16 mouse cellular contexts compared by ENCODE assay signal in genomic region chr5:74301443-74301842, GRCm38 (mm10).
DNase-seq lines count a peak whose midpoint lies in the region; ATAC-seq and TF ChIP-seq lines count a peak whose summit lies in the region.
"Had no signal": no experiment of that assay in that cellular context is flagged by ENCODE, and none has a peak within 500 bp of the region (broad histone marks: within the 10 kb centered on the region; RNA-seq: fewer than 3 reads in every experiment).

No protein-coding gene starts in this region.

- no peak for TF ChIP-seq CTCF in kidney, postnatal 0 days (IDR thresholded peaks at IDR 0.05; ENCODE audit: low read depth)
- TF ChIP-seq CTCF in lung, embryonic 14.5 days (IDR thresholded peaks at IDR 0.05; ENCODE audit: low read depth): no peak

- no peak for ATAC-seq in heart, embryonic 13.5 days (ENCODE audit: extremely low read depth, insufficient number of reproducible peaks, low FRiP score, low TSS enrichment)
- ATAC-seq in kidney, postnatal 0 days (replicated peaks; ENCODE audit: low FRiP score, low read depth): no peak
- ATAC-seq in lung, embryonic 14.5 days (ENCODE audit: insufficient read depth): no peak
- ATAC-seq in inflammation-experienced regulatory T-cells, adult 6 months: no peak

- H3K27ac ChIP-seq in heart, embryonic 13.5 days (replicated peaks): peak overlapping the region; percentile 96
- peak overlapping the region; percentile 6; the same call in 1 of the 2 replicates for H3K27ac ChIP-seq in kidney, postnatal 0 days
- peak overlapping the region; percentile 43; the same call in 1 of the 2 replicates for H3K27ac ChIP-seq in lung, embryonic 14.5 days (ENCODE audit: low read depth)
- H3K27ac ChIP-seq: embryonic facial prominence, embryonic 10.5 days; liver, embryonic 14.5 days; neural tube, embryonic 13.5 days had no signal

- H3K4me1 ChIP-seq in heart, embryonic 13.5 days: peaks cover 56% of the 10 kb centered on the region
- H3K4me1 ChIP-seq in kidney, postnatal 0 days (replicated peaks; ENCODE audit: insufficient read depth, low read length): no peaks in the 10 kb centered on the region; the same call in 1 of the 2 replicates
- peaks cover 33% of the 10 kb centered on the region for H3K4me1 ChIP-seq in lung, embryonic 14.5 days (ENCODE audit: insufficient read depth)

- no peak for DNase-seq in heart, adult 18-20 months
- no peak for DNase-seq in kidney, postnatal 0 days (ENCODE audit: low spot score)
- DNase-seq in kidney, postnatal 36 days: no peak
- no peak for DNase-seq in lung, embryonic 14.5 days
- no peak for DNase-seq in retina, postnatal 1 day
- DNase-seq: B cell, adult 2 months; cerebellum, adult 2 months; cerebellum, postnatal 36 days; kidney, adult 18-20 months; midbrain, embryonic 14.5 days; thymus, adult 2 months had no signal

- WGBS in heart, embryonic 13.5 days: 96% methylated on average over 2 of the region's 2 CpGs
- 87% methylated on average over 2 of the region's 2 CpGs for WGBS in kidney, postnatal 0 days
- 69% methylated on average over 2 of the region's 2 CpGs for WGBS in lung, embryonic 14.5 days

- H3K9ac ChIP-seq in heart, embryonic 13.5 days: no peak overlapping the region
- no peak overlapping the region for H3K9ac ChIP-seq in kidney, postnatal 0 days (ENCODE audit: low read depth, low read length)
- H3K9ac ChIP-seq in lung, embryonic 14.5 days: no peak overlapping the region
- H3K9ac ChIP-seq: liver, embryonic 14.5 days; neural tube, embryonic 13.5 days had no signal

- no peak overlapping the region for H3K4me3 ChIP-seq in heart, embryonic 13.5 days
- no peak overlapping the region for H3K4me3 ChIP-seq in kidney, postnatal 0 days (replicated peaks; ENCODE audit: low read depth, low read length)
- no peak overlapping the region for H3K4me3 ChIP-seq in lung, embryonic 14.5 days (ENCODE audit: low read depth, low read length)
- H3K4me3 ChIP-seq: embryonic facial prominence, embryonic 10.5 days; neural tube, embryonic 13.5 days had no signal

- H3K36me3 ChIP-seq in heart, embryonic 13.5 days: no peaks in the 10 kb centered on the region
- no peaks in the 10 kb centered on the region for H3K36me3 ChIP-seq in kidney, postnatal 0 days (ENCODE audit: insufficient read depth, low read length)
- no peaks in the 10 kb centered on the region for H3K36me3 ChIP-seq in lung, embryonic 14.5 days (ENCODE audit: insufficient read depth)
- H3K36me3 ChIP-seq: embryonic facial prominence, embryonic 10.5 days; neural tube, embryonic 13.5 days had no signal

- H3K9me3 ChIP-seq in heart, embryonic 13.5 days: no peaks in the 10 kb centered on the region
- H3K9me3 ChIP-seq in kidney, postnatal 0 days (replicated peaks; ENCODE audit: low read length): no peaks in the 10 kb centered on the region
- no peaks in the 10 kb centered on the region for H3K9me3 ChIP-seq in lung, embryonic 14.5 days (ENCODE audit: low read depth, low read length)
- H3K9me3 ChIP-seq: embryonic facial prominence, embryonic 10.5 days; neural tube, embryonic 13.5 days had no signal

- no peaks in the 10 kb centered on the region for H3K27me3 ChIP-seq in heart, embryonic 13.5 days (replicated peaks)
- H3K27me3 ChIP-seq in kidney, postnatal 0 days (ENCODE audit: insufficient read depth, low read length): no peaks in the 10 kb centered on the region
- H3K27me3 ChIP-seq in lung, embryonic 14.5 days (ENCODE audit: insufficient read depth, low read length): no peaks in the 10 kb centered on the region
- H3K27me3 ChIP-seq: neural tube, embryonic 13.5 days had no signal

- H3K4me2 ChIP-seq in heart, embryonic 13.5 days: no peak overlapping the region
- H3K4me2 ChIP-seq in kidney, postnatal 0 days (ENCODE audit: low read length): no peak overlapping the region
- H3K4me2 ChIP-seq in lung, embryonic 14.5 days: no peak overlapping the region
- H3K4me2 ChIP-seq: neural tube, embryonic 13.5 days had no signal

Comparison
In these comparisons a context has a peak if more than half of its experiments do, and no peak if none do; other contexts are left out.
1. H3K27ac ChIP-seq: peak in every context shown above with its lines; median percentile 96 in heart, embryonic 13.5 days; 43 in lung, embryonic 14.5 days; 6 in kidney, postnatal 0 days.